Mouse (Mus musculus): Measurements from ENCODE around the gene Eml1.

DNA sequence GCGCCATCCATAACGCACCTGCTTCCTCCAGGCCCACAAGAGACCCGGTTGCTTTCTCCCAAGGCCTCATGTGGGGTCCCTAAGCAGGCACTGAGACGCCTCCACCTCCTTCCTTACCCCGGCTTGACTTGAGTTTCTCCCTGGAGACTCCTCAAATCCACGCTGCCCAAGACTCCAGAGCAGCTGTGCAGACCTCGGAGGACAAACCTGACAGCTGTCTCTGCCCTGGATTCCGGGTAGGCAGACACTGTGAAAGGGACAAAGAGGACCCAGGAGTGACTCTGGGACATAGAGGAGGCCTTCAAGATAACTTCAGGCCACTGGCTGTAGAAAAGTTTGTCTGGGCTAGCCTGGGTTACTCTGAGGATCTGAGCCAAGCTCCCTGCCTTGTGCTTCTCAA lies 3.9 kb downstream of the Eml1 start:
- TF ChIP-seq CTCF (IDR thresholded peaks at IDR 0.05; ENCODE audit: extremely low read depth, insufficient read depth, low read length), result no peak
- no peak for TF ChIP-seq POLR2A (IDR thresholded peaks at IDR 0.05; ENCODE audit: extremely low read depth, insufficient read depth, low read length)

All from cortical plate, adult 2 months (tissue).